Mouse (Mus musculus): ENCODE measurements around the gene Epha8.

DNA sequence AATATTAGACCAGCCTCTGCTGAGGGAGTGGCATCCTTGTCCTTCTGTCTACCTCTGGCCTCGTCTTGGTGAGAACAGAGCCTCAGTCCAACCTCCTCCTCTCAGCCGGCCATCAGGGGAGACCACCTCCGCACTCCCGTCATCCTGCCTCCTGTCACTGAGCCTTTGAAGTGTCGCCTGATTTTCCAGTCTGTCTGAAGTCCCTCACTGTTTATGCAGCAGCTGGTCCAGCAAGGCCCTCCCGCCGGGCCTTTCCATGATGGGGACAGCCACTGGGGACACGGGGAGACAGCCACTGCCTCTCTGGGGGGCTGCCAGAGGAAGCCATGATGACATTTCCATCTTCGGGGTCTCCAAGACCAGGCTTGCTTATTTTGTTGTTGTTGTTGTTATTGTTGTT, 43.8 kb downstream of the Epha8 start:
- TF ChIP-seq POLR2A (IDR thresholded peaks at IDR 0.05; ENCODE audit: low read depth, low read length): no peak
- no peak for TF ChIP-seq CTCF (IDR thresholded peaks at IDR 0.05; ENCODE audit: extremely low read depth, insufficient read length, insufficient replicate concordance, low read depth, low read length)

All from small intestine, adult 2 months (tissue).